Mouse (Mus musculus) cerebellum, adult 2 months (tissue): Measurements from ENCODE around the gene Hunk. TPM values are rescaled to one million over a fixed set of nuclear protein-coding genes. Genes with fewer than 3 reads are reported as not detected.

Source experiments
- DNase-seq, 2 experiments: peaks; one replicate each; pipeline ENCODE4 v3.0.0; 2021
- H3K27ac ChIP-seq: fragments of 200-500 bp; 2 replicates; pipeline ENCODE4 v1.5.1; 2012; ENCODE audit warnings: low read length, control low read depth, inconsistent platforms; ENCODE audit not compliant: insufficient read depth
- H3K27me3 ChIP-seq: fragments of 200-500 bp; 2 replicates; pipeline ENCODE4 v1.6.1; 2012; ENCODE audit warnings: inconsistent platforms, mild to moderate bottlenecking, low read length, moderate library complexity; ENCODE audit not compliant: control insufficient read depth, insufficient read depth
- H3K4me1 ChIP-seq: fragments of 200-500 bp; 2 replicates; pipeline ENCODE4 v1.6.1; 2011; ENCODE audit warnings: low read length; ENCODE audit not compliant: control insufficient read depth, insufficient read depth
- H3K4me3 ChIP-seq: fragments of 200-500 bp; replicated peaks from 2 replicates; pipeline ENCODE3; 2011; ENCODE audit warnings: mild to moderate bottlenecking, low read depth, low read length, control low read depth; ENCODE audit not compliant: insufficient read depth
- CTCF ChIP-seq: fragments of 200-500 bp; IDR thresholded peaks from 2 replicates; pipeline ENCODE4 v1.5.1; 2011; ENCODE audit warnings: low read depth, mild to moderate bottlenecking, control low read depth, low read length, moderate library complexity, borderline replicate concordance; ENCODE audit not compliant: insufficient read depth
- POLR2A ChIP-seq: fragments of 200-500 bp; IDR thresholded peaks from 2 replicates; pipeline ENCODE4 v1.6.1; 2011; ENCODE audit warnings: low read length, control low read depth, borderline replicate concordance; ENCODE audit not compliant: insufficient read depth
- WGBS: fragments of 180-500 bp; shearing (Covaris S2); methylation state at CpG from one replicate; pipeline ENCODE4 v1.1.7; 2018; 5-methylcytosine and 5-hydroxymethylcytosine counted together
- polyA plus RNA-seq: library from polyadenylated mRNA; depleted of rRNA; stranded (reverse); fragments of >200 nt; gene quantifications from 2 replicates; pipeline ENCODE4 v1.2.3, GENCODE M21; 2012; rRNA removed

Hunk gene
- 12.6 and 12.8 TPM in 2 replicates for polyA plus RNA-seq

- DNase-seq = peak; percentile 32 to 49
- no peak for TF ChIP-seq CTCF
- TF ChIP-seq POLR2A = no peak
- Histone ChIP-seq H3K4me3 (peak within 1 kb of the TSS; percentile 58), H3K27ac (no peak within 1 kb of the TSS), H3K27me3 (no peaks in the 10 kb centered on the region; the same call in 1 of the 2 replicates), H3K4me1 (peaks cover 12% of the 10 kb centered on the region)
- WGBS = under 1% methylated on average over 100 of the region's 101 CpGs
Observed at GRCm38 (mm10) chr16:90385688-90386513, at the start of gene Hunk. TSS of gene Hunk (plus strand) at chr16:90386013.

- H3K27me3 ChIP-seq = no peaks in the 10 kb centered on the region
- H3K4me3 ChIP-seq = no peak overlapping the region
- 57% methylated on average over 6 of the region's 6 CpGs for WGBS
- TF ChIP-seq CTCF (no peak), POLR2A (no peak)
- DNase-seq = no peak
- no peaks in the 10 kb centered on the region for H3K4me1 ChIP-seq
- H3K27ac ChIP-seq = no peak overlapping the region
Observed at GRCm38 (mm10) chr16:90339026-90339425, 46.8 kb upstream of the Hunk start.

GRCm38 (mm10) chr16:90341086-90341485, 44.7 kb upstream of the Hunk start:
- WGBS = 84% methylated on average over 5 of the region's 5 CpGs
- Histone ChIP-seq H3K4me3 (no peak overlapping the region), H3K4me1 (no peaks in the 10 kb centered on the region), H3K27ac (no peak overlapping the region), H3K27me3 (no peaks in the 10 kb centered on the region)
- DNase-seq = no peak
- no peak for TF ChIP-seq POLR2A
- no peak for TF ChIP-seq CTCF

GRCm38 (mm10) chr16:90349700-90350548, 35.9 kb upstream of the Hunk start:
- H3K27me3 ChIP-seq = no peaks in the 10 kb centered on the region
- peak; percentile 48 to 70 for DNase-seq
- H3K27ac ChIP-seq = no peak overlapping the region
- 26% methylated on average over 12 of the region's 13 CpGs for WGBS
- no peak overlapping the region for H3K4me3 ChIP-seq
- no peaks in the 10 kb centered on the region for H3K4me1 ChIP-seq
- TF ChIP-seq POLR2A (no peak), CTCF (no peak)

- 57% methylated on average over 8 of the region's 8 CpGs for WGBS
- Histone ChIP-seq H3K27ac (no peak overlapping the region), H3K4me3 (no peak overlapping the region), H3K27me3 (no peaks in the 10 kb centered on the region), H3K4me1 (no peaks in the 10 kb centered on the region)
- DNase-seq = no peak
- TF ChIP-seq POLR2A (no peak), CTCF (no peak)
Observed at GRCm38 (mm10) chr16:90351726-90352125, 34.1 kb upstream of the Hunk start.

- no peaks in the 10 kb centered on the region for H3K27me3 ChIP-seq
- H3K4me3 ChIP-seq = no peak overlapping the region
- no peak overlapping the region for H3K27ac ChIP-seq
- DNase-seq = no peak
- 43% methylated on average over 6 of the region's 6 CpGs for WGBS
- TF ChIP-seq CTCF (no peak), POLR2A (no peak)
- H3K4me1 ChIP-seq = no peaks in the 10 kb centered on the region
Observed at GRCm38 (mm10) chr16:90352691-90353090, 33.1 kb upstream of the Hunk start.

- Histone ChIP-seq H3K4me3 (no peak overlapping the region), H3K4me1 (no peaks in the 10 kb centered on the region), H3K27ac (no peak overlapping the region), H3K27me3 (no peaks in the 10 kb centered on the region)
- no peak for TF ChIP-seq CTCF
- no peak for TF ChIP-seq POLR2A
- 80% methylated on average over 5 of the region's 5 CpGs for WGBS
- peak in 1 of 2 experiments; percentile 7 for DNase-seq
Observed at GRCm38 (mm10) chr16:90353156-90353555, 32.7 kb upstream of the Hunk start.

GRCm38 (mm10) chr16:90359329-90359728, 26.5 kb upstream of the Hunk start:
- Histone ChIP-seq H3K27ac (no peak overlapping the region), H3K4me1 (no peaks in the 10 kb centered on the region), H3K27me3 (no peaks in the 10 kb centered on the region; the same call in 1 of the 2 replicates), H3K4me3 (no peak overlapping the region)
- WGBS = 84% methylated on average over 9 of the region's 9 CpGs
- TF ChIP-seq CTCF (no peak), POLR2A (no peak)
- DNase-seq = no peak
